Mouse (Mus musculus) CH12.LX (cell line): ENCODE measurements around the gene Fgf12. TPM values are rescaled to one million over a fixed set of nuclear protein-coding genes. Genes with fewer than 3 reads are reported as not detected.

Experiments
- DNase-seq: peaks from one replicate; pipeline ENCODE4 v3.0.0-alpha.2; 2013; ENCODE audit errors: extremely low read depth
- H3K27ac ChIP-seq: 2 replicates; pipeline ENCODE4 v1.5.1; 2012; ENCODE audit warnings: low read depth, mild to moderate bottlenecking, control low read depth, moderate library complexity; ENCODE audit not compliant: insufficient read depth
- H3K27me3 ChIP-seq: replicated peaks from 2 replicates; pipeline ENCODE3; 2012; ENCODE audit warnings: inconsistent platforms
- H3K36me3 ChIP-seq, 2 experiments: replicated peaks in 1 of 2; 2 replicates each; pipeline versions ENCODE3 to v1.6.1; 2012; ENCODE audit warnings: inconsistent platforms in 1 of 2, low read length in 1 of 2, mild to moderate bottlenecking in 1 of 2, mixed read lengths in 1 of 2, moderate library complexity in 1 of 2; ENCODE audit not compliant: control insufficient read depth in 1 of 2, insufficient read depth in 1 of 2
- H3K4me1 ChIP-seq, 2 experiments: 2 replicates each; pipeline ENCODE4 v1.6.1; 2012; ENCODE audit warnings: inconsistent platforms in 1 of 2, moderate library complexity in 1 of 2; ENCODE audit not compliant: insufficient read depth in 2 of 2, control insufficient read depth in 1 of 2
- H3K4me2 ChIP-seq: 2 replicates; pipeline ENCODE4 v1.6.1; 2012; ENCODE audit warnings: low read depth, mild to moderate bottlenecking, control low read depth; ENCODE audit not compliant: poor library complexity, insufficient read depth, severe bottlenecking
- H3K4me3 ChIP-seq, 3 experiments: fragments of 150-350 bp in 1 of 3; sonication (generic) in 1 of 3; replicated peaks in 1 of 3; 2 replicates each; pipeline versions ENCODE3 to v1.5.1; 2011 to 2012; ENCODE audit warnings: low read depth in 2 of 3, low read length in 2 of 3, mild to moderate bottlenecking in 2 of 3, moderate library complexity in 2 of 3, control low read depth in 1 of 3, improper control_type of control experiment in 1 of 3, inconsistent platforms in 1 of 3, mixed read lengths in 1 of 3; ENCODE audit not compliant: poor library complexity in 1 of 3
- H3K79me2 ChIP-seq: replicated peaks from 2 replicates; pipeline ENCODE4 v1.6.1; 2012; ENCODE audit warnings: mild to moderate bottlenecking, moderate library complexity; ENCODE audit not compliant: control insufficient read depth, poor library complexity, insufficient read depth, severe bottlenecking; ENCODE audit errors: extremely low read depth
- H3K9ac ChIP-seq: 2 replicates; pipeline ENCODE4 v1.6.1; 2012; ENCODE audit warnings: low read depth, mild to moderate bottlenecking, control low read depth, moderate library complexity; ENCODE audit not compliant: insufficient read depth
- H3K9me3 ChIP-seq: replicated peaks from 2 replicates; pipeline ENCODE3; 2012; ENCODE audit warnings: low read length, inconsistent platforms, mixed read lengths
- CHD2 ChIP-seq: IDR thresholded peaks from 2 replicates; pipeline ENCODE4 v1.6.1; 2011; ENCODE audit warnings: low read length, improper control_type of control experiment
- E2F4 ChIP-seq: IDR thresholded peaks from 2 replicates; pipeline ENCODE4 v1.6.1; 2011; ENCODE audit warnings: low read depth, low read length, improper control_type of control experiment; ENCODE audit not compliant: insufficient replicate concordance
- ELF1 ChIP-seq: IDR thresholded peaks from 2 replicates; pipeline ENCODE4 v1.6.1; 2014; ENCODE audit warnings: low read depth, mild to moderate bottlenecking, inconsistent platforms, low read length, improper control_type of control experiment
- EP300 ChIP-seq: IDR thresholded peaks from 2 replicates; pipeline ENCODE4 v1.6.1; 2011; ENCODE audit warnings: low read length, improper control_type of control experiment
- ETS1 ChIP-seq: conservative IDR thresholded peaks from 2 replicates; pipeline ENCODE4 v1.6.1; 2012; ENCODE audit warnings: low read depth, mild to moderate bottlenecking, inconsistent platforms, low read length, improper control_type of control experiment, moderate library complexity
- GABPA ChIP-seq: IDR thresholded peaks from 2 replicates; pipeline ENCODE4 v1.6.1; 2012; ENCODE audit warnings: low read depth, low read length, improper control_type of control experiment, inconsistent platforms; ENCODE audit not compliant: insufficient replicate concordance
- HCFC1 ChIP-seq: IDR thresholded peaks from 2 replicates; pipeline ENCODE4 v1.6.1; 2012; ENCODE audit warnings: low read depth, mild to moderate bottlenecking, inconsistent platforms, low read length, improper control_type of control experiment
- IRF4 ChIP-seq: IDR thresholded peaks from 2 replicates; pipeline ENCODE4 v1.6.1; 2014; ENCODE audit warnings: low read depth, mild to moderate bottlenecking, inconsistent platforms, low read length, improper control_type of control experiment
- JUN ChIP-seq: IDR thresholded peaks from 2 replicates; pipeline ENCODE4 v1.6.1; 2011; ENCODE audit warnings: low read depth, mild to moderate bottlenecking, low read length, improper control_type of control experiment, moderate library complexity; ENCODE audit not compliant: insufficient read depth
- JUND ChIP-seq: conservative IDR thresholded peaks from 2 replicates; pipeline ENCODE4 v1.6.1; 2011; ENCODE audit warnings: low read depth, low read length, improper control_type of control experiment
- MAFK ChIP-seq: IDR thresholded peaks from 2 replicates; pipeline ENCODE4 v1.6.1; 2011; ENCODE audit warnings: low read length, improper control_type of control experiment; ENCODE audit not compliant: insufficient replicate concordance
- MAX ChIP-seq: IDR thresholded peaks from 2 replicates; pipeline ENCODE4 v1.6.1; 2011; ENCODE audit warnings: low read length, improper control_type of control experiment
- MAZ ChIP-seq: IDR thresholded peaks from 2 replicates; pipeline ENCODE4 v1.6.1; 2012; ENCODE audit warnings: low read depth, mild to moderate bottlenecking, inconsistent platforms, low read length, improper control_type of control experiment, moderate library complexity
- MXI1 ChIP-seq: IDR thresholded peaks from 2 replicates; pipeline ENCODE4 v1.6.1; 2011; ENCODE audit warnings: mild to moderate bottlenecking, low read depth, low read length, improper control_type of control experiment
- MYC ChIP-seq: IDR thresholded peaks from 2 replicates; pipeline ENCODE4 v1.6.1; 2011; ENCODE audit warnings: low read depth, mild to moderate bottlenecking, improper control_type of control experiment, low read length
- NELFE ChIP-seq: IDR thresholded peaks from 2 replicates; pipeline ENCODE4 v1.6.1; 2011; ENCODE audit warnings: low read depth, low read length, improper control_type of control experiment
- NRF1 ChIP-seq: IDR thresholded peaks from 2 replicates; pipeline ENCODE4 v1.6.1; 2014; ENCODE audit warnings: low read depth, mild to moderate bottlenecking, inconsistent platforms, low read length, improper control_type of control experiment, moderate library complexity
- PAX5 ChIP-seq: IDR thresholded peaks from 2 replicates; pipeline ENCODE4 v1.6.1; 2012; ENCODE audit warnings: low read length, inconsistent platforms, mixed read lengths
- POLR2A ChIP-seq: IDR thresholded peaks from 2 replicates; pipeline ENCODE4 v1.6.1; 2011; ENCODE audit warnings: low read depth, mild to moderate bottlenecking, improper control_type of control experiment, low read length
- POLR2AphosphoS2 ChIP-seq: IDR thresholded peaks from 2 replicates; pipeline ENCODE4 v1.6.1; 2011; ENCODE audit warnings: low read depth, low read length, improper control_type of control experiment
- RAD21 ChIP-seq: IDR thresholded peaks from 2 replicates; pipeline ENCODE4 v1.6.1; 2011; ENCODE audit warnings: low read depth, mild to moderate bottlenecking, low read length, improper control_type of control experiment, moderate library complexity
- RCOR1 ChIP-seq: conservative IDR thresholded peaks from 2 replicates; pipeline ENCODE4 v1.6.1; 2012; ENCODE audit warnings: low read depth, mild to moderate bottlenecking, inconsistent platforms, low read length, improper control_type of control experiment
- TCF12 ChIP-seq: IDR thresholded peaks from 2 replicates; pipeline ENCODE4 v1.6.1; 2014; ENCODE audit warnings: low read depth, mild to moderate bottlenecking, inconsistent platforms, low read length, improper control_type of control experiment
- USF1 ChIP-seq: IDR thresholded peaks from 2 replicates; pipeline ENCODE4 v1.6.1; 2014; ENCODE audit warnings: low read depth, mild to moderate bottlenecking, inconsistent platforms, low read length, improper control_type of control experiment
- ZC3H11A ChIP-seq: IDR thresholded peaks from 2 replicates; pipeline ENCODE4 v1.6.1; 2012; ENCODE audit warnings: low read depth, mild to moderate bottlenecking, inconsistent platforms, low read length, improper control_type of control experiment
- ZKSCAN1 ChIP-seq: IDR thresholded peaks from 2 replicates; pipeline ENCODE4 v1.6.1; 2012; ENCODE audit warnings: low read depth, inconsistent platforms, low read length, improper control_type of control experiment, borderline replicate concordance
- ZMIZ1 ChIP-seq: IDR thresholded peaks from 2 replicates; pipeline ENCODE4 v1.6.1; 2012; ENCODE audit warnings: low read depth, mild to moderate bottlenecking, inconsistent platforms, low read length, improper control_type of control experiment
- dilution Hi-C: fragments of 300-500 bp; cut with MboI; formaldehyde crosslinking; loops from 2 replicates; pipeline ENCODE4 v1.14.3; 2020; ENCODE audit warnings: low sequenced_read_pairs; ENCODE audit not compliant: extremely low pct_unique_long_range_greater_than_20kb, extremely low pct_ligation_motif_present
- in situ Hi-C: fragments of 300-500 bp; cut with MboI; formaldehyde crosslinking; loops from 3 replicates; pipeline ENCODE4 v1.14.3; 2019; ENCODE audit warnings: low sequenced_read_pairs, low pct_ligation_motif_present, low pct_unique_long_range_greater_than_20kb, mixed read lengths
- polyA plus RNA-seq: library from polyadenylated mRNA; unstranded; fragments of >175 nt; gene quantifications from 2 replicates; pipeline ENCODE4 v1.2.1, GENCODE M21; 2012; ENCODE audit warnings: low read depth; ENCODE audit not compliant: insufficient read length
- total RNA-seq, 2 experiments: library from RNA; depleted of rRNA; stranded (reverse); fragments of 300-350 nt in 1 of 2; fragments of >200 nt in 1 of 2; gene quantifications; 2 replicates each; pipeline ENCODE4 v1.2.3; 2012 to 2014

Gene Fgf12
- total and polyA plus RNA-seq, 3 experiments = not detected

GRCm38 (mm10) chr16:28407892-28408291 lies 345.0 kb downstream of the Fgf12 start:
- Histone ChIP-seq H3K9ac (no peak overlapping the region), H3K4me2 (no peak overlapping the region), H3K9me3 (no peaks in the 10 kb centered on the region), H3K4me1 (peaks cover 0 to 28% of the 10 kb centered on the region in 2 experiments; a peak in 2 of 4 replicates), H3K79me2 (no peaks in the 10 kb centered on the region), H3K4me3 (no peak overlapping the region), H3K36me3 (no peaks in the 10 kb centered on the region), H3K27ac (no peak overlapping the region), H3K27me3 (no peaks in the 10 kb centered on the region)
- in situ Hi-C loops (no loop called here), dilution Hi-C loops (no loop called here)
- no peak for TF ChIP-seq PAX5
- TF ChIP-seq ZKSCAN1 = no peak
- TF ChIP-seq MAX = no peak
- TF ChIP-seq IRF4 = no peak
- no peak for TF ChIP-seq MAFK
- no peak for TF ChIP-seq RAD21
- TF ChIP-seq JUND = no peak
- no peak for TF ChIP-seq POLR2A
- no peak for TF ChIP-seq ELF1
- TF ChIP-seq EP300 = no peak
- no peak for TF ChIP-seq NELFE
- no peak for TF ChIP-seq MXI1
- no peak for TF ChIP-seq RCOR1
- no peak for TF ChIP-seq MYC
- TF ChIP-seq ETS1 = no peak
- no peak for TF ChIP-seq JUN
- TF ChIP-seq POLR2AphosphoS2 = no peak
- no peak for DNase-seq

- Histone ChIP-seq H3K4me3 (no peak overlapping the region), H3K4me1 (peaks cover 0 to 20% of the 10 kb centered on the region in 2 experiments; a peak in 2 of 4 replicates), H3K79me2 (no peaks in the 10 kb centered on the region), H3K36me3 (no peaks in the 10 kb centered on the region), H3K27ac (no peak overlapping the region), H3K4me2 (no peak overlapping the region)
- DNase-seq = no peak
- in situ Hi-C loops = no loop called here
- TF ChIP-seq ZC3H11A (no peak), USF1 (no peak), HCFC1 (no peak), ZMIZ1 (no peak), NRF1 (no peak), RCOR1 (no peak), POLR2A (no peak), TCF12 (no peak), CHD2 (no peak), E2F4 (no peak), GABPA (no peak), MAZ (no peak), PAX5 (no peak)
- TF ChIP-seq, all 38 proteins: peak for 0
- no peak overlapping the region for H3K9ac ChIP-seq
- H3K9me3 ChIP-seq = no peaks in the 10 kb centered on the region
- dilution Hi-C loops = no loop called here
- H3K27me3 ChIP-seq = no peaks in the 10 kb centered on the region
These were observed 348.7 kb downstream of the Fgf12 start for GRCm38 (mm10) chr16:28404156-28404555.
